Mouse (Mus musculus): ENCODE data around the gene C1qbp. TPM values are rescaled to one million over a fixed set of nuclear protein-coding genes. Genes with fewer than 3 reads are reported as not detected.

C1qbp gene
- polyA plus RNA-seq, 1 experiment from 2014 or later, result 166 TPM

- ATAC-seq (replicated peaks), result no peak
- H3K27ac ChIP-seq, result peak overlapping the region; percentile 53
Measured at GRCm38 (mm10) chr11:71005046-71005445, 22.2 kb upstream of the C1qbp start.

GRCm38 (mm10) chr11:71004316-71004773 lies 21.5 kb upstream of the C1qbp start, which contains the start of gene Dhx33:
Gene Dhx33 (minus strand): TSS chr11:71004437.
- no peaks in the 10 kb centered on the region for H3K27me3 ChIP-seq (replicated peaks)
- peak within 1 kb of the TSS; percentile 91 for H3K4me2 ChIP-seq
- peaks cover 22% of the 10 kb centered on the region for H3K4me1 ChIP-seq
- WGBS, result 0% methylated on average over 35 of the region's 35 CpGs
- H3K4me3 ChIP-seq, result peak within 1 kb of the TSS; percentile 100
- ATAC-seq (replicated peaks), result peak; percentile 98
- H3K27ac ChIP-seq, result peak within 1 kb of the TSS; percentile 84
- peaks cover 13% of the 10 kb centered on the region for H3K36me3 ChIP-seq (replicated peaks)
- peak within 1 kb of the TSS; percentile 83 for H3K9ac ChIP-seq
- no peaks in the 10 kb centered on the region for H3K9me3 ChIP-seq

More at GRCm38 (mm10) chr11:71005046-71005445, 22.2 kb upstream of the C1qbp start:
- no peaks in the 10 kb centered on the region for H3K9me3 ChIP-seq
- H3K36me3 ChIP-seq (replicated peaks), result peaks cover 12% of the 10 kb centered on the region; the same call in 1 of the 2 replicates
- WGBS, result 66% methylated on average over 5 of the region's 5 CpGs
- no peaks in the 10 kb centered on the region for H3K27me3 ChIP-seq (replicated peaks)
- H3K4me3 ChIP-seq, result peak overlapping the region; percentile 100
- H3K4me1 ChIP-seq, result peaks cover 22% of the 10 kb centered on the region
- H3K4me2 ChIP-seq, result peak overlapping the region; percentile 91
- H3K9ac ChIP-seq, result peak overlapping the region; percentile 20; the same call in 1 of the 2 replicates

- under 1% methylated on average over 49 of the region's 49 CpGs for WGBS
- ATAC-seq (replicated peaks), result peak; percentile 87
- H3K9me3 ChIP-seq, result no peaks in the 10 kb centered on the region
Measured at GRCm38 (mm10) chr11:71003611-71004315, 20.9 kb upstream of the C1qbp start.

GRCm38 (mm10) chr11:71001167-71001566 lies 18.3 kb upstream of the C1qbp start:
- Histone ChIP-seq H3K4me3 (no peak overlapping the region), H3K4me2 (no peak overlapping the region), H3K27ac (no peak overlapping the region), H3K27me3 (replicated peaks) (no peaks in the 10 kb centered on the region), H3K9ac (no peak overlapping the region), H3K9me3 (no peaks in the 10 kb centered on the region), H3K36me3 (replicated peaks) (peaks cover 28% of the 10 kb centered on the region), H3K4me1 (peaks cover 22% of the 10 kb centered on the region)
- no peak for ATAC-seq (replicated peaks)
- 93% methylated on average over 4 of the region's 4 CpGs for WGBS

More at GRCm38 (mm10) chr11:71003611-71004315, 20.9 kb upstream of the C1qbp start:
- Histone ChIP-seq H3K4me1 (peaks cover 22% of the 10 kb centered on the region), H3K4me2 (peak overlapping the region; percentile 91), H3K27ac (peak overlapping the region; percentile 84), H3K36me3 (replicated peaks) (peaks cover 16% of the 10 kb centered on the region), H3K27me3 (replicated peaks) (no peaks in the 10 kb centered on the region), H3K9ac (peak overlapping the region; percentile 83), H3K4me3 (peak overlapping the region; percentile 100)

- peaks cover 13% of the 10 kb centered on the region for H3K4me1 ChIP-seq
- peak overlapping the region; percentile 89 for H3K4me3 ChIP-seq
- H3K27ac ChIP-seq, result no peak overlapping the region
- H3K9me3 ChIP-seq, result no peaks in the 10 kb centered on the region
- peak overlapping the region; percentile 81 for H3K9ac ChIP-seq
- peaks cover 45% of the 10 kb centered on the region for H3K36me3 ChIP-seq (replicated peaks)
- no peak for ATAC-seq (replicated peaks)
- 12% methylated on average over 12 of the region's 12 CpGs for WGBS
- no peaks in the 10 kb centered on the region for H3K27me3 ChIP-seq (replicated peaks)
- H3K4me2 ChIP-seq, result peak overlapping the region; percentile 69
Measured at GRCm38 (mm10) chr11:70982030-70982429, 796 bp downstream of the C1qbp start.

GRCm38 (mm10) chr11:70980751-70981510 lies 1.9 kb downstream of the C1qbp start:
- Histone ChIP-seq H3K4me1 (peaks cover 13% of the 10 kb centered on the region), H3K27ac (no peak overlapping the region), H3K4me3 (no peak overlapping the region), H3K36me3 (replicated peaks) (peaks cover 44% of the 10 kb centered on the region), H3K9ac (no peak overlapping the region), H3K4me2 (no peak overlapping the region; the same call in 1 of the 2 replicates), H3K27me3 (replicated peaks) (no peaks in the 10 kb centered on the region), H3K9me3 (no peaks in the 10 kb centered on the region)
- ATAC-seq (replicated peaks), result no peak
- 96% methylated on average over 14 of the region's 14 CpGs for WGBS

- no peak overlapping the region for H3K4me2 ChIP-seq
- H3K27me3 ChIP-seq (replicated peaks), result no peaks in the 10 kb centered on the region
- H3K27ac ChIP-seq, result no peak overlapping the region
- no peak overlapping the region for H3K4me3 ChIP-seq
- peaks cover 44% of the 10 kb centered on the region for H3K36me3 ChIP-seq (replicated peaks)
- WGBS, result 85% methylated on average over 6 of the region's 6 CpGs
- no peak overlapping the region for H3K9ac ChIP-seq
- H3K4me1 ChIP-seq, result peaks cover 13% of the 10 kb centered on the region
- no peak for ATAC-seq (replicated peaks)
- no peaks in the 10 kb centered on the region for H3K9me3 ChIP-seq
Measured at GRCm38 (mm10) chr11:70980232-70980631, 2.6 kb downstream of the C1qbp start.

- Histone ChIP-seq H3K27ac (no peak overlapping the region), H3K4me2 (no peak overlapping the region), H3K9ac (no peak overlapping the region), H3K4me1 (peaks cover 13% of the 10 kb centered on the region), H3K9me3 (no peaks in the 10 kb centered on the region), H3K4me3 (no peak overlapping the region), H3K27me3 (replicated peaks) (no peaks in the 10 kb centered on the region), H3K36me3 (replicated peaks) (peaks cover 45% of the 10 kb centered on the region)
- ATAC-seq (replicated peaks), result no peak
- WGBS, result 89% methylated on average over 6 of the region's 6 CpGs
Measured at GRCm38 (mm10) chr11:70977293-70977692, 5.5 kb downstream of the C1qbp start.

GRCm38 (mm10) chr11:70975193-70975592 lies 7.6 kb downstream of the C1qbp start:
- no peak for ATAC-seq (replicated peaks)
- Histone ChIP-seq H3K27ac (no peak overlapping the region), H3K9ac (no peak overlapping the region), H3K9me3 (no peaks in the 10 kb centered on the region), H3K4me1 (peaks cover 5% of the 10 kb centered on the region; the same call in 1 of the 2 replicates), H3K36me3 (replicated peaks) (peaks cover 40% of the 10 kb centered on the region), H3K4me2 (no peak overlapping the region), H3K4me3 (no peak overlapping the region), H3K27me3 (replicated peaks) (no peaks in the 10 kb centered on the region)
- WGBS, result 86% methylated on average over 2 of the region's 2 CpGs

GRCm38 (mm10) chr11:70973947-70974346 lies 8.9 kb downstream of the C1qbp start:
- ATAC-seq (replicated peaks), result no peak
- H3K4me3 ChIP-seq, result no peak overlapping the region
- H3K4me1 ChIP-seq, result peaks cover 8% of the 10 kb centered on the region; the same call in 1 of the 2 replicates
- 68% methylated on average over 4 of the region's 4 CpGs for WGBS
- no peak overlapping the region for H3K4me2 ChIP-seq
- no peaks in the 10 kb centered on the region for H3K9me3 ChIP-seq
- no peak overlapping the region for H3K9ac ChIP-seq
- no peak overlapping the region for H3K27ac ChIP-seq
- no peaks in the 10 kb centered on the region for H3K27me3 ChIP-seq (replicated peaks)
- H3K36me3 ChIP-seq (replicated peaks), result peaks cover 29% of the 10 kb centered on the region

GRCm38 (mm10) chr11:70972586-70972985 lies 10.2 kb downstream of the C1qbp start:
- peaks cover 19% of the 10 kb centered on the region for H3K4me1 ChIP-seq
- H3K36me3 ChIP-seq (replicated peaks), result peaks cover 21% of the 10 kb centered on the region
- ATAC-seq (replicated peaks), result no peak
- no peak overlapping the region for H3K4me2 ChIP-seq
- WGBS, result 58% methylated on average over 1 of the region's 1 CpGs
- no peak overlapping the region for H3K9ac ChIP-seq
- no peaks in the 10 kb centered on the region for H3K9me3 ChIP-seq
- no peak overlapping the region for H3K27ac ChIP-seq
- H3K27me3 ChIP-seq (replicated peaks), result no peaks in the 10 kb centered on the region
- no peak overlapping the region for H3K4me3 ChIP-seq
